ENCODE assay signal across 9 mouse cellular contexts in the genomic region with DNA sequence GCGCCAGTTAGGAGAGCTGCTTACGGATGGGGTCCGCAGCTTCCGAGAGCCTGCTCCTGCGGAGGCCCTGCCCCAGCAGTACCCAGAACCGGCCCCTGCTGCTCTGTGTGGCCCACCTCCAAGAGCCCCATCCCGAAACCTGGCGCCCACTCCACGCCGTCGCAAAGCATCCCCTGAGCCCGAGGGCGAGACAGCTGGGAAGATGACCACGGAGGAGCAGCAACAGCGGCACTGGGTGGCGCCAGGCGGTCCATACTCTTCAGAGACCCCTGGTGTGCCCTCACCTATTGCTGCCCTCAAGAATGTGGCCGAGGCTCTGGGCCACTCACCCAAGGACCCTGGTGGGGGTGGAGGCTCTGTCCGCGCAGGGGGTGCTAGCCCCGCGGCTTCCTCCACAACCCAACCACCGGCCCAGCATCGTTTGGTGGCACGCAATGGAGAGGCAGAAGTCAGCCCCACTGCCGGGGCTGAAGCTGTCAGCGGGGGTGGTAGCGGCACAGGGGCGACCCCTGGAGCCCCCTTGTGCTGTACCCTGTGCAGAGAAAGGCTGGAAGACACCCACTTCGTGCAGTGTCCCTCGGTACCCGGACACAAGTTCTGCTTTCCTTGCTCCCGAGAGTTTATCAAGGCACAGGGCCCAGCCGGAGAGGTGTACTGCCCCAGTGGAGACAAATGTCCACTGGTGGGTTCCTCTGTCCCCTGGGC. TPM values are rescaled to one million over a fixed set of nuclear protein-coding genes. Genes with fewer than 3 reads are reported as not detected.
A peak's percentile ranks its signal among the peaks of the same experiment; 100 is the strongest.
DNase-seq lines count a peak whose midpoint lies in the region; ATAC-seq and TF ChIP-seq lines count a peak whose summit lies in the region.
"Had no signal": no experiment of that assay in that cellular context is flagged by ENCODE, and none has a peak within 500 bp of the region (broad histone marks: within the 10 kb centered on the region; RNA-seq: fewer than 3 reads in every experiment).

No protein-coding gene starts in this region.

- no peak for TF ChIP-seq CTCF in kidney, postnatal 0 days (IDR thresholded peaks at IDR 0.05; ENCODE audit: low read depth)
- no peak for TF ChIP-seq CTCF in kidney, adult 2 months (conservative IDR thresholded peaks at IDR 0.05; ENCODE audit: insufficient read depth, insufficient read length, low read depth, low read length)
- TF ChIP-seq CTCF in embryonic fibroblast, embryonic 13.5 days (IDR thresholded peaks at IDR 0.05; ENCODE audit: borderline replicate concordance, insufficient read depth, low read length), result no peak

- WGBS in kidney, postnatal 0 days, result 81% methylated on average over 34 of the region's 34 CpGs
- 80% methylated on average over 34 of the region's 34 CpGs for WGBS in kidney, adult 2 months
- 83% methylated on average over 34 of the region's 34 CpGs for WGBS in limb, embryonic 10.5 days
- WGBS in neural tube, embryonic 15.5 days, result 81% methylated on average over 34 of the region's 34 CpGs

- DNase-seq in kidney, postnatal 0 days (ENCODE audit: low spot score), result no peak
- DNase-seq in kidney, adult 2 months, result no peak
- peak; percentile 31 for DNase-seq in limb, embryonic 10.5 days (ENCODE audit: low spot score)
- no peak for DNase-seq in Muller cell, postnatal 12 days (ENCODE audit: inconsistent ontology term)
- DNase-seq in ovary, adult 18-20 months (ENCODE audit: low spot score), result no peak
- no peak for DNase-seq in spleen, postnatal 14 days (ENCODE audit: low spot score in 2 of 2)

- H3K4me3 ChIP-seq in kidney, postnatal 0 days (replicated peaks; ENCODE audit: low read depth, low read length), result peak overlapping the region; percentile 79; the same call in 1 of the 2 replicates
- H3K4me3 ChIP-seq in kidney, adult 2 months (ENCODE audit: insufficient read depth, low read depth, low read length), result no peak overlapping the region
- peak overlapping the region; percentile 70; the same call in 1 of the 2 replicates for H3K4me3 ChIP-seq in embryonic fibroblast, embryonic 13.5 days (ENCODE audit: insufficient read depth, low read length)
- peak overlapping the region; percentile 94 for H3K4me3 ChIP-seq in limb, embryonic 10.5 days
- peak overlapping the region; percentile 84 for H3K4me3 ChIP-seq in neural tube, embryonic 15.5 days (replicated peaks)

- TF ChIP-seq POLR2A in kidney, adult 2 months (IDR thresholded peaks at IDR 0.05; ENCODE audit: low read depth, low read length), result no peak
- no peak for TF ChIP-seq POLR2A in embryonic fibroblast, embryonic 13.5 days (IDR thresholded peaks at IDR 0.05; ENCODE audit: low read depth, low read length)

- H3K4me1 ChIP-seq in kidney, postnatal 0 days (replicated peaks; ENCODE audit: insufficient read depth, low read length), result peaks cover 34% of the 10 kb centered on the region
- H3K4me1 ChIP-seq in kidney, adult 2 months (ENCODE audit: control insufficient read depth, insufficient read depth, low read length), result peaks cover 20% of the 10 kb centered on the region
- H3K4me1 ChIP-seq in embryonic fibroblast, embryonic 13.5 days (ENCODE audit: control insufficient read depth, insufficient read depth, low read length), result peaks cover 5% of the 10 kb centered on the region; the same call in 1 of the 2 replicates
- H3K4me1 ChIP-seq in limb, embryonic 10.5 days, result peaks cover 69% of the 10 kb centered on the region
- H3K4me1 ChIP-seq in neural tube, embryonic 15.5 days, result peaks cover 58% of the 10 kb centered on the region

- H3K4me2 ChIP-seq in kidney, postnatal 0 days (ENCODE audit: low read length), result peak overlapping the region; percentile 98
- H3K4me2 ChIP-seq in neural tube, embryonic 15.5 days, result peak overlapping the region; percentile 98

- 0 out of 2 replicates have a peak overlapping the region, but pooled peaks have one; percentile 95 for H3K27ac ChIP-seq in kidney, postnatal 0 days
- no peak overlapping the region for H3K27ac ChIP-seq in kidney, adult 2 months (ENCODE audit: insufficient read depth, low read depth, low read length)
- H3K27ac ChIP-seq in embryonic fibroblast, embryonic 13.5 days (ENCODE audit: insufficient read depth, low read length), result no peak overlapping the region
- no peak overlapping the region for H3K27ac ChIP-seq in limb, embryonic 10.5 days
- H3K27ac ChIP-seq in neural tube, embryonic 15.5 days (replicated peaks), result no peak overlapping the region

- H3K27me3 ChIP-seq in kidney, postnatal 0 days (ENCODE audit: insufficient read depth, low read length), result no peaks in the 10 kb centered on the region
- H3K27me3 ChIP-seq in kidney, adult 2 months (replicated peaks; ENCODE audit: control insufficient read depth, insufficient read depth, low read length), result no peaks in the 10 kb centered on the region
- H3K27me3 ChIP-seq in limb, embryonic 10.5 days (ENCODE audit: low read depth, poor library complexity, severe bottlenecking), result no peaks in the 10 kb centered on the region
- H3K27me3 ChIP-seq in neural tube, embryonic 15.5 days (replicated peaks), result no peaks in the 10 kb centered on the region

- no peak for ATAC-seq in kidney, postnatal 0 days (replicated peaks; ENCODE audit: low FRiP score, low read depth)
- no peak for ATAC-seq in neural tube, embryonic 15.5 days (ENCODE audit: low FRiP score)

- no peaks in the 10 kb centered on the region for H3K9me3 ChIP-seq in kidney, postnatal 0 days (replicated peaks; ENCODE audit: low read length)
- H3K9me3 ChIP-seq in limb, embryonic 10.5 days (replicated peaks), result no peaks in the 10 kb centered on the region
- H3K9me3 ChIP-seq in neural tube, embryonic 15.5 days (replicated peaks), result no peaks in the 10 kb centered on the region

- no peak overlapping the region for H3K9ac ChIP-seq in kidney, postnatal 0 days (ENCODE audit: low read depth, low read length)
- H3K9ac ChIP-seq in neural tube, embryonic 15.5 days (replicated peaks), result peak overlapping the region; percentile 87

- peaks cover 9% of the 10 kb centered on the region; the same call in 1 of the 2 replicates for H3K36me3 ChIP-seq in kidney, postnatal 0 days (ENCODE audit: insufficient read depth, low read length)
- no peaks in the 10 kb centered on the region; the same call in 1 of the 2 replicates for H3K36me3 ChIP-seq in kidney, adult 2 months (ENCODE audit: control insufficient read depth, insufficient read depth, low read length)
- H3K36me3 ChIP-seq in limb, embryonic 10.5 days, result peaks cover 34% of the 10 kb centered on the region
- peaks cover 17% of the 10 kb centered on the region for H3K36me3 ChIP-seq in neural tube, embryonic 15.5 days

RNA-seq across cellular contexts. Expression of a gene that starts 1.7 kb away (rescaled TPM):
- 15.2 and 17.3 TPM in 2 replicates for polyA plus RNA-seq in kidney, postnatal 0 days (2015; fragmentation: Nextera tagmentation; extraction: Ambion mirVana)
- polyA plus RNA-seq in kidney, adult 2 months (2012; rRNA removed), result 18.1 and 21.1 TPM in 2 replicates
- polyA plus RNA-seq in embryonic fibroblast, embryonic 13.5 days (2011; ENCODE audit: insufficient read length, low read depth, missing spikeins), result 13.2 and 15.6 TPM in 2 replicates
- 30.8 and 34.4 TPM in 2 replicates for polyA plus RNA-seq in limb, embryonic 10.5 days (2016; fragmentation: Nextera tagmentation; extraction: Ambion mirVana)
- polyA plus RNA-seq in neural tube, embryonic 15.5 days (2015; fragmentation: Nextera tagmentation; extraction: Ambion mirVana), result 28.4 and 28.6 TPM in 2 replicates

RNA-seq across cellular contexts. Expression of a gene that starts 14.5 kb away (rescaled TPM):
- polyA plus RNA-seq in kidney, postnatal 0 days (2015; fragmentation: Nextera tagmentation; extraction: Ambion mirVana), result 3.3 and 3.6 TPM in 2 replicates
- polyA plus RNA-seq in kidney, adult 2 months (2012; rRNA removed), result 7.6 and 8.7 TPM in 2 replicates
- 8.4 and 10.6 TPM in 2 replicates for polyA plus RNA-seq in embryonic fibroblast, embryonic 13.5 days (2011; ENCODE audit: insufficient read length, low read depth, missing spikeins)
- 3.4 and 4.0 TPM in 2 replicates for polyA plus RNA-seq in limb, embryonic 10.5 days (2016; fragmentation: Nextera tagmentation; extraction: Ambion mirVana)
- polyA plus RNA-seq in neural tube, embryonic 15.5 days (2015; fragmentation: Nextera tagmentation; extraction: Ambion mirVana), result 7.6 and 8.0 TPM in 2 replicates

RNA-seq across cellular contexts. Expression of a gene that starts 17.8 kb away (rescaled TPM):
- 0.53 and 0.57 TPM in 2 replicates for polyA plus RNA-seq in kidney, postnatal 0 days (2015; fragmentation: Nextera tagmentation; extraction: Ambion mirVana)
- polyA plus RNA-seq in kidney, adult 2 months (2012; rRNA removed), result 0.13 and 0.16 TPM in 2 replicates
- polyA plus RNA-seq in embryonic fibroblast, embryonic 13.5 days (2011; ENCODE audit: insufficient read length, low read depth, missing spikeins), result not detected in 2 replicates
- not detected in 2 replicates for polyA plus RNA-seq in limb, embryonic 10.5 days (2016; fragmentation: Nextera tagmentation; extraction: Ambion mirVana)
- polyA plus RNA-seq in neural tube, embryonic 15.5 days (2015; fragmentation: Nextera tagmentation; extraction: Ambion mirVana), result 0.31 and 1.3 TPM in 2 replicates
- polyA plus RNA-seq: inflammation-experienced regulatory T-cells, adult 6 months had no signal

RNA-seq across cellular contexts. Expression of a gene that starts 18.4 kb away (rescaled TPM):
- polyA plus RNA-seq in kidney, postnatal 0 days (2015; fragmentation: Nextera tagmentation; extraction: Ambion mirVana), result 0.09 TPM in 1 of 2 replicates, not detected in the other
- not detected in 2 replicates for polyA plus RNA-seq in kidney, adult 2 months (2012; rRNA removed)
- polyA plus RNA-seq in embryonic fibroblast, embryonic 13.5 days (2011; ENCODE audit: insufficient read length, low read depth, missing spikeins), result not detected in 2 replicates
- polyA plus RNA-seq in limb, embryonic 10.5 days (2016; fragmentation: Nextera tagmentation; extraction: Ambion mirVana), result not detected in 2 replicates
- polyA plus RNA-seq in neural tube, embryonic 15.5 days (2015; fragmentation: Nextera tagmentation; extraction: Ambion mirVana), result 0.84 and 0.93 TPM in 2 replicates
- polyA plus RNA-seq: inflammation-experienced regulatory T-cells, adult 6 months had no signal

RNA-seq across cellular contexts. Expression of a gene that starts 18.6 kb away (rescaled TPM):
- polyA plus RNA-seq in kidney, postnatal 0 days (2015; fragmentation: Nextera tagmentation; extraction: Ambion mirVana), result 16.6 and 17.6 TPM in 2 replicates
- polyA plus RNA-seq in kidney, adult 2 months (2012; rRNA removed), result 59.8 and 68.9 TPM in 2 replicates
- polyA plus RNA-seq in embryonic fibroblast, embryonic 13.5 days (2011; ENCODE audit: insufficient read length, low read depth, missing spikeins), result 72.6 and 78.3 TPM in 2 replicates
- polyA plus RNA-seq in limb, embryonic 10.5 days (2016; fragmentation: Nextera tagmentation; extraction: Ambion mirVana), result 50.4 and 54.6 TPM in 2 replicates
- 26.4 and 28.3 TPM in 2 replicates for polyA plus RNA-seq in neural tube, embryonic 15.5 days (2015; fragmentation: Nextera tagmentation; extraction: Ambion mirVana)
